Mouse (Mus musculus): ENCODE data around the gene Vmn2r90.

DNA sequence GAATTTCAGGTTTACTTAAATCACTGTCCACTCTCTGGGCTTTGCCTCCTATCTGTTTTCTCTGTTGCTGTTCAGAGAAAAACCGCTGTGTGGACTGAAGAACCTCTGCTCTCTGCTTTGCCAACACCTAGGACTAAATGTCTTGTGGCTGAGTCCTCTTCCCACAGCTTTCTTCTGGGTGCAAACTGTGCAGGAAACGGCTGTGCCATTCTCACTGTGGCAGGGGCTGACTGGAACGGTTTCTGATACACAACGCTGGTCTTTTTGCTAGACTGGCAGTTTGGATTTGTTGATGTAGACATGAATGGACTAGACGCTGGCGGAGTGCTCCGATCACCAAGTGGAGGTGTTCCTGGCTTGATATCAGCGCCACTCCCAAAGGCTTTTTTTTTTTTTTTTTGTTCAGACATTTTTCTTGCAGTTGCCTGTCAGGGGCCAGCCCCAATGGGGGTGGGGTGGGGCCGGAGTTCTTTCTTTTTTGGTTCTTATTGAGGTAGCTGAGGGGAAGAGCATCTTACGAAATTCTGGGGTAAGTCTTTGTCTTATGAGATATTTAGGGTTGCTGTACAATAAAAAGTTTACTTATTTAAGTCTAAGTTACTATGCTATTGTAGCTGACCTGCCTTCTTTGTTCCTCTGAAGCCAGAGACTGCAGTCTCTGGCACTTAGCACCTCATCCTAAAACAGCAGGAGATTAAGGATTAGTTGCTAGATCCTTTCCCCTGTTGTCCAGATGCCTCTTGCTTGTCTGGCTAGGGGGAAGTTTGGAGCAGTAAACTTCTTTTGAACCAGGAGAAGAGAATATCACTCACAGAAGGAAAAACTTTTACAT, 48.3 kb upstream of the Vmn2r90 start:
- TF ChIP-seq USF1 (IDR thresholded peaks at IDR 0.05; ENCODE audit: low read depth) (no peak), CTCF (IDR thresholded peaks at IDR 0.05; ENCODE audit: control insufficient read depth, insufficient read depth, insufficient read length) (no peak), MAX (IDR thresholded peaks at IDR 0.05) (no peak), FOSL1 (IDR thresholded peaks at IDR 0.05; ENCODE audit: insufficient read depth, low read length, poor library complexity, severe bottlenecking) (no peak), MYOD1 (IDR thresholded peaks at IDR 0.05; ENCODE audit: control insufficient read depth, insufficient read length, low read depth) (no peak), CEBPB (IDR thresholded peaks at IDR 0.05; ENCODE audit: low read depth) (no peak)

All from C2C12 (cell line).